Mouse (Mus musculus) lung, postnatal 0 days (tissue): Measurements from ENCODE around the gene Gm49450. TPM values are rescaled to one million over a fixed set of nuclear protein-coding genes. Genes with fewer than 3 reads are reported as not detected.

Source experiments
- ATAC-seq: fragments of 200-750 bp; cut with Nextera tagmentation; 2 replicates; pipeline ENCODE4 v1.8.0; 2017; ENCODE audit warnings: moderate library complexity
- DNase-seq: peaks from one replicate; pipeline ENCODE4 v3.0.0-alpha.2; 2016; ENCODE audit warnings: low spot score
- H3K27ac ChIP-seq: fragments of 300-500 bp; sonication (generic); 2 replicates; pipeline ENCODE4 v1.5.1; 2014; ENCODE audit warnings: antibody characterized with exemption, mild to moderate bottlenecking, low read length, mixed read lengths
- H3K27me3 ChIP-seq: fragments of 300-500 bp; sonication (generic); replicated peaks from 2 replicates; pipeline ENCODE4 v1.6.1; 2014; ENCODE audit warnings: low read length, mixed read lengths; ENCODE audit not compliant: insufficient read depth
- H3K36me3 ChIP-seq: fragments of 300-500 bp; sonication (generic); 2 replicates; pipeline ENCODE4 v1.6.1; 2014; ENCODE audit warnings: low read length, mixed read lengths; ENCODE audit not compliant: insufficient read depth
- H3K4me1 ChIP-seq: fragments of 300-500 bp; sonication (generic); 2 replicates; pipeline ENCODE4 v1.6.1; 2014; ENCODE audit warnings: antibody characterized with exemption, low read depth, low read length, mixed read lengths; ENCODE audit not compliant: insufficient read depth
- H3K4me2 ChIP-seq: fragments of 300-500 bp; sonication (generic); replicated peaks from 2 replicates; pipeline ENCODE4 v1.6.1; 2014; ENCODE audit warnings: low read depth, mild to moderate bottlenecking, low read length, moderate library complexity, mixed read lengths
- H3K4me3 ChIP-seq: fragments of 300-500 bp; sonication (generic); 2 replicates; pipeline ENCODE4 v1.5.1; 2014; ENCODE audit warnings: low read depth, low read length
- H3K9ac ChIP-seq: fragments of 300-500 bp; sonication (generic); replicated peaks from 2 replicates; pipeline ENCODE4 v1.6.1; 2014; ENCODE audit warnings: low read depth, mild to moderate bottlenecking
- H3K9me3 ChIP-seq: fragments of 300-500 bp; sonication (generic); 2 replicates; pipeline ENCODE4 v1.6.1; 2016; ENCODE audit warnings: low read length, mixed read lengths
- CTCF ChIP-seq: IDR thresholded peaks from 2 replicates; pipeline ENCODE4 v1.5.1; 2016; ENCODE audit warnings: antibody characterized with exemption, mild to moderate bottlenecking
- EP300 ChIP-seq: IDR thresholded peaks from 2 replicates; pipeline ENCODE4 v1.6.1; 2016; ENCODE audit warnings: antibody characterized with exemption, mild to moderate bottlenecking, control low read depth
- WGBS: fragments of 180-500 bp; shearing (Covaris S2); extraction: QIAGEN DNeasy Blood & Tissue Kit; methylation state at CpG from one replicate; pipeline ENCODE4 v1.1.7; 2014; 5-methylcytosine and 5-hydroxymethylcytosine counted together
- polyA plus RNA-seq: library from polyadenylated mRNA; unstranded; fragments of >200 nt; fragmentation: Nextera tagmentation; extraction: Ambion mirVana; gene quantifications from 2 replicates; pipeline ENCODE4 v1.2.1, GENCODE M21; 2015

Gm49450 gene
- polyA plus RNA-seq, 1 experiment from 2014 or later, result not detected

- no peak for ATAC-seq
- Histone ChIP-seq H3K36me3 (no peaks in the 10 kb centered on the region), H3K27me3 (peaks cover 40% of the 10 kb centered on the region), H3K4me3 (peak within 1 kb of the TSS; percentile 50), H3K9me3 (no peaks in the 10 kb centered on the region), H3K4me1 (peaks cover 28% of the 10 kb centered on the region), H3K9ac (no peak within 1 kb of the TSS), H3K27ac (0 out of 2 replicates have a peak within 1 kb of the TSS, but pooled peaks have one; percentile 69), H3K4me2 (peak within 1 kb of the TSS; percentile 94)
- under 1% methylated on average over 57 of the region's 77 CpGs for WGBS
- TF ChIP-seq EP300, result no peak
- no peak for TF ChIP-seq CTCF
- peak; percentile 39 for DNase-seq
Measured at GRCm38 (mm10) chr15:98893940-98894745, 59.2 kb downstream of the Gm49450 start, which contains the start of gene Rhebl1. Rhebl1 (minus strand) TSS chr15:98894540.

- ATAC-seq (no peak), DNase-seq (no peak)
- H3K27ac ChIP-seq, result no peak overlapping the region
- peaks cover 24% of the 10 kb centered on the region for H3K4me1 ChIP-seq
- TF ChIP-seq CTCF, result no peak
- no peak for TF ChIP-seq EP300
- 75% methylated on average over 4 of the region's 4 CpGs for WGBS
- H3K4me2 ChIP-seq, result no peak overlapping the region
- H3K27me3 ChIP-seq, result peaks cover 32% of the 10 kb centered on the region
- no peaks in the 10 kb centered on the region for H3K36me3 ChIP-seq
- H3K9me3 ChIP-seq, result no peaks in the 10 kb centered on the region
- no peak overlapping the region for H3K9ac ChIP-seq
- H3K4me3 ChIP-seq, result no peak overlapping the region
Measured at GRCm38 (mm10) chr15:98893036-98893435, 60.3 kb downstream of the Gm49450 start.

GRCm38 (mm10) chr15:98891907-98892606 lies 61.3 kb downstream of the Gm49450 start:
- no peaks in the 10 kb centered on the region for H3K36me3 ChIP-seq
- ATAC-seq (peak; percentile 74), DNase-seq (peak; percentile 95)
- H3K9me3 ChIP-seq, result no peaks in the 10 kb centered on the region
- peaks cover 27% of the 10 kb centered on the region for H3K27me3 ChIP-seq
- 27% methylated on average over 6 of the region's 6 CpGs for WGBS
- no peak overlapping the region for H3K27ac ChIP-seq
- H3K4me3 ChIP-seq, result no peak overlapping the region
- TF ChIP-seq CTCF, result peak; percentile 99
- TF ChIP-seq EP300, result no peak
- no peak overlapping the region for H3K9ac ChIP-seq
- H3K4me1 ChIP-seq, result peaks cover 17% of the 10 kb centered on the region
- H3K4me2 ChIP-seq, result no peak overlapping the region

GRCm38 (mm10) chr15:98891198-98891742 lies 62.1 kb downstream of the Gm49450 start:
- H3K27me3 ChIP-seq, result peaks cover 19% of the 10 kb centered on the region; the same call in 1 of the 2 replicates
- TF ChIP-seq EP300 (no peak), CTCF (no peak)
- no peak for DNase-seq
- peaks cover 16% of the 10 kb centered on the region for H3K4me1 ChIP-seq
- peak overlapping the region; percentile 17; the same call in 1 of the 2 replicates for H3K4me2 ChIP-seq
- no peak overlapping the region for H3K27ac ChIP-seq
- no peak for ATAC-seq
- H3K9me3 ChIP-seq, result no peaks in the 10 kb centered on the region
- WGBS, result 18% methylated on average over 19 of the region's 19 CpGs
- H3K9ac ChIP-seq, result no peak overlapping the region
- H3K36me3 ChIP-seq, result no peaks in the 10 kb centered on the region
- no peak overlapping the region for H3K4me3 ChIP-seq

- Histone ChIP-seq H3K27ac (no peak overlapping the region), H3K36me3 (no peaks in the 10 kb centered on the region), H3K9ac (no peak overlapping the region), H3K4me1 (no peaks in the 10 kb centered on the region), H3K4me2 (no peak overlapping the region), H3K9me3 (no peaks in the 10 kb centered on the region), H3K4me3 (no peak overlapping the region), H3K27me3 (no peaks in the 10 kb centered on the region)
- ATAC-seq (no peak), DNase-seq (no peak)
- no peak for TF ChIP-seq EP300
- TF ChIP-seq CTCF, result no peak
- 77% methylated on average over 7 of the region's 7 CpGs for WGBS
Measured at GRCm38 (mm10) chr15:98887526-98887925, 65.8 kb downstream of the Gm49450 start.
